Mouse (Mus musculus): Measurements from ENCODE around the gene Rapgef2. TPM values are rescaled to one million over a fixed set of nuclear protein-coding genes. Genes with fewer than 3 reads are reported as not detected.
A peak's percentile ranks its signal among the peaks of the same experiment; 100 is the strongest.

Gene Rapgef2
- total and polyA plus RNA-seq, 2 experiments from 2014 or later = 9.6 to 56.9 TPM

GRCm38 (mm10) chr3:79187912-79188311 is 98.4 kb downstream of the Rapgef2 start:
- no peak for TF ChIP-seq CTCF (IDR thresholded peaks at IDR 0.05)
- no peaks in the 10 kb centered on the region for H3K36me3 ChIP-seq (ENCODE audit: insufficient read depth, low read length)

GRCm38 (mm10) chr3:79182290-79182689 is 104.0 kb downstream of the Rapgef2 start:
- H3K4me1 ChIP-seq (ENCODE audit: insufficient read depth, low read length) = 0 out of 2 replicates have a peak, but pooled peaks cover 6% of the 10 kb centered on the region
- no peak for ATAC-seq (ENCODE audit: low FRiP score)
- 83% methylated on average over 3 of the region's 3 CpGs for WGBS
- no peaks in the 10 kb centered on the region for H3K36me3 ChIP-seq (ENCODE audit: insufficient read depth, low read length)
- H3K4me3 ChIP-seq (ENCODE audit: low read depth, low read length) = no peak overlapping the region
- no peaks in the 10 kb centered on the region for H3K9me3 ChIP-seq (ENCODE audit: low read length)
- H3K27ac ChIP-seq (ENCODE audit: low read depth, low read length) = no peak overlapping the region
- no peak for DNase-seq (ENCODE audit: low spot score)
- no peak for TF ChIP-seq CTCF (IDR thresholded peaks at IDR 0.05)
- H3K27me3 ChIP-seq (ENCODE audit: insufficient read depth, low read length) = no peaks in the 10 kb centered on the region
- H3K9ac ChIP-seq (replicated peaks; ENCODE audit: low read length, poor library complexity, severe bottlenecking) = no peak overlapping the region
- no peak overlapping the region for H3K4me2 ChIP-seq (ENCODE audit: low read depth, low read length, poor library complexity, severe bottlenecking)

More at GRCm38 (mm10) chr3:79187912-79188311, 98.4 kb downstream of the Rapgef2 start:
- ATAC-seq (ENCODE audit: low FRiP score) (no peak), DNase-seq (ENCODE audit: low spot score) (no peak)
- H3K27me3 ChIP-seq (ENCODE audit: insufficient read depth, low read length) = no peaks in the 10 kb centered on the region
- H3K27ac ChIP-seq (ENCODE audit: low read depth, low read length) = no peak overlapping the region
- H3K9me3 ChIP-seq (ENCODE audit: low read length) = no peaks in the 10 kb centered on the region
- WGBS = 71% methylated on average over 1 of the region's 1 CpGs
- no peak overlapping the region for H3K4me3 ChIP-seq (ENCODE audit: low read depth, low read length)
- H3K4me2 ChIP-seq (ENCODE audit: low read depth, low read length, poor library complexity, severe bottlenecking) = no peak overlapping the region
- no peaks in the 10 kb centered on the region for H3K4me1 ChIP-seq (ENCODE audit: insufficient read depth, low read length)
- no peak overlapping the region for H3K9ac ChIP-seq (replicated peaks; ENCODE audit: low read length, poor library complexity, severe bottlenecking)

GRCm38 (mm10) chr3:79181248-79181991 is 104.9 kb downstream of the Rapgef2 start:
- H3K36me3 ChIP-seq (ENCODE audit: insufficient read depth, low read length) = no peaks in the 10 kb centered on the region
- 0 out of 2 replicates have a peak, but pooled peaks cover 6% of the 10 kb centered on the region for H3K4me1 ChIP-seq (ENCODE audit: insufficient read depth, low read length)
- H3K27ac ChIP-seq (ENCODE audit: low read depth, low read length) = 0 out of 2 replicates have a peak overlapping the region, but pooled peaks have one; percentile 4

GRCm38 (mm10) chr3:79180086-79180485 is 106.2 kb downstream of the Rapgef2 start:
- WGBS = 66% methylated on average over 8 of the region's 8 CpGs
- no peak for DNase-seq (ENCODE audit: low spot score)
- H3K9ac ChIP-seq (replicated peaks; ENCODE audit: low read length, poor library complexity, severe bottlenecking) = no peak overlapping the region

More at GRCm38 (mm10) chr3:79181248-79181991, 104.9 kb downstream of the Rapgef2 start:
- DNase-seq (ENCODE audit: low spot score) (no peak), ATAC-seq (ENCODE audit: low FRiP score) (peak; percentile 59)
- no peaks in the 10 kb centered on the region for H3K27me3 ChIP-seq (ENCODE audit: insufficient read depth, low read length)
- TF ChIP-seq CTCF (IDR thresholded peaks at IDR 0.05) = peak; percentile 30; the same call in 1 of the 2 replicates
- no peak overlapping the region for H3K9ac ChIP-seq (replicated peaks; ENCODE audit: low read length, poor library complexity, severe bottlenecking)
- WGBS = 60% methylated on average over 24 of the region's 24 CpGs
- peak overlapping the region; percentile 8; the same call in 1 of the 2 replicates for H3K4me3 ChIP-seq (ENCODE audit: low read depth, low read length)
- peak overlapping the region; percentile 28; the same call in 1 of the 2 replicates for H3K4me2 ChIP-seq (ENCODE audit: low read depth, low read length, poor library complexity, severe bottlenecking)
- no peaks in the 10 kb centered on the region for H3K9me3 ChIP-seq (ENCODE audit: low read length)

GRCm38 (mm10) chr3:79179499-79180053 is 106.7 kb downstream of the Rapgef2 start:
- no peak for ATAC-seq (ENCODE audit: low FRiP score)

More at GRCm38 (mm10) chr3:79180086-79180485, 106.2 kb downstream of the Rapgef2 start:
- no peak for ATAC-seq (ENCODE audit: low FRiP score)
- Histone ChIP-seq H3K36me3 (ENCODE audit: insufficient read depth, low read length) (no peaks in the 10 kb centered on the region), H3K27me3 (ENCODE audit: insufficient read depth, low read length) (no peaks in the 10 kb centered on the region), H3K4me1 (ENCODE audit: insufficient read depth, low read length) (0 out of 2 replicates have a peak, but pooled peaks cover 6% of the 10 kb centered on the region), H3K27ac (ENCODE audit: low read depth, low read length) (no peak overlapping the region), H3K4me2 (ENCODE audit: low read depth, low read length, poor library complexity, severe bottlenecking) (no peak overlapping the region), H3K4me3 (ENCODE audit: low read depth, low read length) (no peak overlapping the region), H3K9me3 (ENCODE audit: low read length) (no peaks in the 10 kb centered on the region)
- TF ChIP-seq CTCF (IDR thresholded peaks at IDR 0.05) = no peak

GRCm38 (mm10) chr3:79178708-79179107 is 107.6 kb downstream of the Rapgef2 start:
- WGBS = 53% methylated on average over 3 of the region's 3 CpGs
- ATAC-seq (ENCODE audit: low FRiP score) (no peak), DNase-seq (ENCODE audit: low spot score) (no peak)
- Histone ChIP-seq H3K9me3 (ENCODE audit: low read length) (no peaks in the 10 kb centered on the region), H3K4me2 (ENCODE audit: low read depth, low read length, poor library complexity, severe bottlenecking) (no peak overlapping the region), H3K4me1 (ENCODE audit: insufficient read depth, low read length) (0 out of 2 replicates have a peak, but pooled peaks cover 6% of the 10 kb centered on the region), H3K9ac (replicated peaks; ENCODE audit: low read length, poor library complexity, severe bottlenecking) (no peak overlapping the region), H3K36me3 (ENCODE audit: insufficient read depth, low read length) (no peaks in the 10 kb centered on the region), H3K4me3 (ENCODE audit: low read depth, low read length) (no peak overlapping the region), H3K27me3 (ENCODE audit: insufficient read depth, low read length) (no peaks in the 10 kb centered on the region), H3K27ac (ENCODE audit: low read depth, low read length) (no peak overlapping the region)
- no peak for TF ChIP-seq CTCF (IDR thresholded peaks at IDR 0.05)

More at GRCm38 (mm10) chr3:79179499-79180053, 106.7 kb downstream of the Rapgef2 start:
- Histone ChIP-seq H3K9ac (replicated peaks; ENCODE audit: low read length, poor library complexity, severe bottlenecking) (no peak overlapping the region), H3K9me3 (ENCODE audit: low read length) (no peaks in the 10 kb centered on the region), H3K27me3 (ENCODE audit: insufficient read depth, low read length) (no peaks in the 10 kb centered on the region), H3K36me3 (ENCODE audit: insufficient read depth, low read length) (no peaks in the 10 kb centered on the region), H3K4me2 (ENCODE audit: low read depth, low read length, poor library complexity, severe bottlenecking) (no peak overlapping the region), H3K4me1 (ENCODE audit: insufficient read depth, low read length) (0 out of 2 replicates have a peak, but pooled peaks cover 6% of the 10 kb centered on the region), H3K4me3 (ENCODE audit: low read depth, low read length) (no peak overlapping the region), H3K27ac (ENCODE audit: low read depth, low read length) (no peak overlapping the region)
- WGBS = 96% methylated on average over 2 of the region's 2 CpGs
- no peak for DNase-seq (ENCODE audit: low spot score)
- no peak for TF ChIP-seq CTCF (IDR thresholded peaks at IDR 0.05)

Data from midbrain, postnatal 0 days (tissue).